Mouse (Mus musculus) cortical plate, adult 2 months (tissue): Measurements from ENCODE around the gene Sh3bp4.

Source experiments
- CTCF ChIP-seq: fragments of 200-500 bp; IDR thresholded peaks from 2 replicates; pipeline ENCODE4 v1.5.1; 2011; ENCODE audit warnings: mild to moderate bottlenecking, control low read depth, low read length; ENCODE audit not compliant: insufficient read depth; ENCODE audit errors: extremely low read depth
- POLR2A ChIP-seq: fragments of 200-500 bp; IDR thresholded peaks from 2 replicates; pipeline ENCODE4 v1.6.1; 2011; ENCODE audit warnings: mild to moderate bottlenecking, low read length, control low read depth; ENCODE audit not compliant: insufficient read depth; ENCODE audit errors: extremely low read depth

DNA sequence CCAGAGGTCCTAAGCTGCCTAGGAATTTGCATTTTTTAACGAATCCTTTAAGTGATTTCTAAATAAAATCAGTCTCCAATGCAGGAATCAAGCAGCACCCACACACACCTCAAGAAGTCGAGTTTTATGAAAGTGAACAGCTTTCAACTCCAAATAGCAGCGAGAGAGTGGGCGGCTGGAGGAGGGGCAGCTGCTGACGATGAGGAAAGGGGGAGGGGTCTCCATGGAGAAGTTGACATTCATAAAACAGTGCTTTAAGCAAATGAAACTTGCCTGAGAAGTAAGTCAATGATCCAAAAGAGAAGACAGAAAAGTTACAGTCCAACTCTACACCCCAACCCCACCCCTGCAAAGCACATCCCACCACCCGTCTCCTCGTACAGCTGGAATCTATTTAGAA lies 123.4 kb downstream of the Sh3bp4 start:
- TF ChIP-seq POLR2A: no peak
- no peak for TF ChIP-seq CTCF
